Mouse (Mus musculus) CH12.LX (cell line): ENCODE data around the gene Rxfp1. TPM values are rescaled to one million over a fixed set of nuclear protein-coding genes. Genes with fewer than 3 reads are reported as not detected.

Source experiments
- DNase-seq: peaks from one replicate; pipeline ENCODE4 v3.0.0-alpha.2; 2013; ENCODE audit errors: extremely low read depth
- H3K27ac ChIP-seq: 2 replicates; pipeline ENCODE4 v1.5.1; 2012; ENCODE audit warnings: low read depth, mild to moderate bottlenecking, control low read depth, moderate library complexity; ENCODE audit not compliant: insufficient read depth
- H3K27me3 ChIP-seq: replicated peaks from 2 replicates; pipeline ENCODE3; 2012; ENCODE audit warnings: inconsistent platforms
- H3K36me3 ChIP-seq, 2 experiments: replicated peaks in 1 of 2; 2 replicates each; pipeline versions ENCODE3 to v1.6.1; 2012; ENCODE audit warnings: inconsistent platforms in 1 of 2, low read length in 1 of 2, mild to moderate bottlenecking in 1 of 2, mixed read lengths in 1 of 2, moderate library complexity in 1 of 2; ENCODE audit not compliant: control insufficient read depth in 1 of 2, insufficient read depth in 1 of 2
- H3K4me1 ChIP-seq, 2 experiments: 2 replicates each; pipeline ENCODE4 v1.6.1; 2012; ENCODE audit warnings: inconsistent platforms in 1 of 2, moderate library complexity in 1 of 2; ENCODE audit not compliant: insufficient read depth in 2 of 2, control insufficient read depth in 1 of 2
- H3K4me2 ChIP-seq: 2 replicates; pipeline ENCODE4 v1.6.1; 2012; ENCODE audit warnings: low read depth, mild to moderate bottlenecking, control low read depth; ENCODE audit not compliant: poor library complexity, insufficient read depth, severe bottlenecking
- H3K4me3 ChIP-seq, 3 experiments: fragments of 150-350 bp in 1 of 3; sonication (generic) in 1 of 3; replicated peaks in 1 of 3; 2 replicates each; pipeline versions ENCODE3 to v1.5.1; 2011 to 2012; ENCODE audit warnings: low read depth in 2 of 3, low read length in 2 of 3, mild to moderate bottlenecking in 2 of 3, moderate library complexity in 2 of 3, control low read depth in 1 of 3, improper control_type of control experiment in 1 of 3, inconsistent platforms in 1 of 3, mixed read lengths in 1 of 3; ENCODE audit not compliant: poor library complexity in 1 of 3
- H3K79me2 ChIP-seq: replicated peaks from 2 replicates; pipeline ENCODE4 v1.6.1; 2012; ENCODE audit warnings: mild to moderate bottlenecking, moderate library complexity; ENCODE audit not compliant: control insufficient read depth, poor library complexity, insufficient read depth, severe bottlenecking; ENCODE audit errors: extremely low read depth
- H3K9ac ChIP-seq: 2 replicates; pipeline ENCODE4 v1.6.1; 2012; ENCODE audit warnings: low read depth, mild to moderate bottlenecking, control low read depth, moderate library complexity; ENCODE audit not compliant: insufficient read depth
- H3K9me3 ChIP-seq: replicated peaks from 2 replicates; pipeline ENCODE3; 2012; ENCODE audit warnings: low read length, inconsistent platforms, mixed read lengths
- BHLHE40 ChIP-seq: IDR thresholded peaks from 2 replicates; pipeline ENCODE4 v1.6.1; 2011; ENCODE audit warnings: mild to moderate bottlenecking, low read depth, low read length, improper control_type of control experiment
- CHD1 ChIP-seq: IDR thresholded peaks from 2 replicates; pipeline ENCODE4 v1.6.1; 2012; ENCODE audit warnings: low read depth, low read length, improper control_type of control experiment, inconsistent platforms
- CHD2 ChIP-seq: IDR thresholded peaks from 2 replicates; pipeline ENCODE4 v1.6.1; 2011; ENCODE audit warnings: low read length, improper control_type of control experiment
- CTCF ChIP-seq, 2 experiments: IDR thresholded peaks in 1 of 2; conservative IDR thresholded peaks in 1 of 2; 2 replicates each; pipeline ENCODE4 v1.5.1; 2011 to 2012; ENCODE audit warnings: low read depth in 2 of 2, low read length in 2 of 2, improper control_type of control experiment in 1 of 2, inconsistent platforms in 1 of 2, mild to moderate bottlenecking in 1 of 2, moderate library complexity in 1 of 2
- ETS1 ChIP-seq: conservative IDR thresholded peaks from 2 replicates; pipeline ENCODE4 v1.6.1; 2012; ENCODE audit warnings: low read depth, mild to moderate bottlenecking, inconsistent platforms, low read length, improper control_type of control experiment, moderate library complexity
- HCFC1 ChIP-seq: IDR thresholded peaks from 2 replicates; pipeline ENCODE4 v1.6.1; 2012; ENCODE audit warnings: low read depth, mild to moderate bottlenecking, inconsistent platforms, low read length, improper control_type of control experiment
- JUN ChIP-seq: IDR thresholded peaks from 2 replicates; pipeline ENCODE4 v1.6.1; 2011; ENCODE audit warnings: low read depth, mild to moderate bottlenecking, low read length, improper control_type of control experiment, moderate library complexity; ENCODE audit not compliant: insufficient read depth
- KAT2A ChIP-seq: IDR thresholded peaks from 2 replicates; pipeline ENCODE4 v1.6.1; 2012; ENCODE audit warnings: low read length, improper control_type of control experiment, inconsistent platforms; ENCODE audit not compliant: insufficient replicate concordance
- MAFK ChIP-seq: IDR thresholded peaks from 2 replicates; pipeline ENCODE4 v1.6.1; 2011; ENCODE audit warnings: low read length, improper control_type of control experiment; ENCODE audit not compliant: insufficient replicate concordance
- MAX ChIP-seq: IDR thresholded peaks from 2 replicates; pipeline ENCODE4 v1.6.1; 2011; ENCODE audit warnings: low read length, improper control_type of control experiment
- MAZ ChIP-seq: IDR thresholded peaks from 2 replicates; pipeline ENCODE4 v1.6.1; 2012; ENCODE audit warnings: low read depth, mild to moderate bottlenecking, inconsistent platforms, low read length, improper control_type of control experiment, moderate library complexity
- MXI1 ChIP-seq: IDR thresholded peaks from 2 replicates; pipeline ENCODE4 v1.6.1; 2011; ENCODE audit warnings: mild to moderate bottlenecking, low read depth, low read length, improper control_type of control experiment
- NRF1 ChIP-seq: IDR thresholded peaks from 2 replicates; pipeline ENCODE4 v1.6.1; 2014; ENCODE audit warnings: low read depth, mild to moderate bottlenecking, inconsistent platforms, low read length, improper control_type of control experiment, moderate library complexity
- POLR2AphosphoS2 ChIP-seq: IDR thresholded peaks from 2 replicates; pipeline ENCODE4 v1.6.1; 2011; ENCODE audit warnings: low read depth, low read length, improper control_type of control experiment
- RAD21 ChIP-seq: IDR thresholded peaks from 2 replicates; pipeline ENCODE4 v1.6.1; 2011; ENCODE audit warnings: low read depth, mild to moderate bottlenecking, low read length, improper control_type of control experiment, moderate library complexity
- SIN3A ChIP-seq: IDR thresholded peaks from 2 replicates; pipeline ENCODE4 v1.6.1; 2012; ENCODE audit warnings: low read length, improper control_type of control experiment, inconsistent platforms
- SMC3 ChIP-seq: IDR thresholded peaks from 2 replicates; pipeline ENCODE4 v1.6.1; 2011; ENCODE audit warnings: low read depth, low read length, improper control_type of control experiment
- TBP ChIP-seq: conservative IDR thresholded peaks from 2 replicates; pipeline ENCODE4 v1.6.1; 2011; ENCODE audit warnings: low read depth, low read length, improper control_type of control experiment
- USF2 ChIP-seq: conservative IDR thresholded peaks from 2 replicates; pipeline ENCODE4 v1.6.1; 2011; ENCODE audit warnings: low read depth, low read length, improper control_type of control experiment
- ZC3H11A ChIP-seq: IDR thresholded peaks from 2 replicates; pipeline ENCODE4 v1.6.1; 2012; ENCODE audit warnings: low read depth, mild to moderate bottlenecking, inconsistent platforms, low read length, improper control_type of control experiment
- ZKSCAN1 ChIP-seq: IDR thresholded peaks from 2 replicates; pipeline ENCODE4 v1.6.1; 2012; ENCODE audit warnings: low read depth, inconsistent platforms, low read length, improper control_type of control experiment, borderline replicate concordance
- ZMIZ1 ChIP-seq: IDR thresholded peaks from 2 replicates; pipeline ENCODE4 v1.6.1; 2012; ENCODE audit warnings: low read depth, mild to moderate bottlenecking, inconsistent platforms, low read length, improper control_type of control experiment
- ZNF384 ChIP-seq: IDR thresholded peaks from 2 replicates; pipeline ENCODE4 v1.6.1; 2012; ENCODE audit warnings: low read depth, low read length, improper control_type of control experiment, inconsistent platforms
- dilution Hi-C: fragments of 300-500 bp; cut with MboI; formaldehyde crosslinking; loops from 2 replicates; pipeline ENCODE4 v1.14.3; 2020; ENCODE audit warnings: low sequenced_read_pairs; ENCODE audit not compliant: extremely low pct_unique_long_range_greater_than_20kb, extremely low pct_ligation_motif_present
- in situ Hi-C: fragments of 300-500 bp; cut with MboI; formaldehyde crosslinking; loops from 3 replicates; pipeline ENCODE4 v1.14.3; 2019; ENCODE audit warnings: low sequenced_read_pairs, low pct_ligation_motif_present, low pct_unique_long_range_greater_than_20kb, mixed read lengths
- polyA plus RNA-seq: library from polyadenylated mRNA; unstranded; fragments of >175 nt; gene quantifications from 2 replicates; pipeline ENCODE4 v1.2.1, GENCODE M21; 2012; ENCODE audit warnings: low read depth; ENCODE audit not compliant: insufficient read length
- total RNA-seq, 2 experiments: library from RNA; depleted of rRNA; stranded (reverse); fragments of 300-350 nt in 1 of 2; fragments of >200 nt in 1 of 2; gene quantifications; 2 replicates each; pipeline ENCODE4 v1.2.3; 2012 to 2014

The Rxfp1 gene
- total and polyA plus RNA-seq, 3 experiments: 0.08 to 0.87 (median 0.68) TPM

- in situ Hi-C loops: no loop called here
- dilution Hi-C loops: no loop called here
- Histone ChIP-seq H3K79me2 (no peaks in the 10 kb centered on the region), H3K27me3 (no peaks in the 10 kb centered on the region), H3K4me1 (no peaks in the 10 kb centered on the region), H3K9me3 (no peaks in the 10 kb centered on the region), H3K36me3 (no peaks in the 10 kb centered on the region), H3K4me3 (no peak overlapping the region), H3K27ac (no peak overlapping the region), H3K9ac (no peak overlapping the region), H3K4me2 (no peak overlapping the region)
- TF ChIP-seq JUN: no peak
- no peak for DNase-seq
These were observed 16.8 kb downstream of the Rxfp1 start for GRCm38 (mm10) chr3:79720756-79721484.

DNA sequence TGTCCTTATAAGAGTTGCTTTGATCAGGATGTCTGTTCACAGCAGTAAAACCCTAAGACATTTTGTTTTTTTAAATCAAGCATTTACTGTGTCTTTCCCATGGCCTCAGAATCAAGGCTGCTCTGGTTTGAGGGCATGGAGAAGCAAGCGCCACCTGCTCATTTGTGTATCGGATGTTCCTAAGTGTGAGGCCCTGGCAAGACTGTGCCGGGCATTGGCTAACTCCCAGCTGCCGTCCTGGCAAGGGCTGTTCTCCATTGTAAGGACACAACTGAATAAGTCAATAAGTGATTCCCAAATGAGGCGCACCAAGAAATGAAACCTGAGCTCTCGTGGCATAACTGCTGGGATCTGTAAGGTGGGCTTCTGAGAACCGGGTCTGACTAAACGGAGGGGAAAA, 31.2 kb downstream of the Rxfp1 start:
- peaks cover 0 to 5% of the 10 kb centered on the region in 2 experiments; a peak in 1 of 4 replicates for H3K4me1 ChIP-seq
- no peak overlapping the region for H3K9ac ChIP-seq
- DNase-seq: no peak
- no peak overlapping the region for H3K27ac ChIP-seq
- H3K79me2 ChIP-seq: no peaks in the 10 kb centered on the region
- no peak overlapping the region for H3K4me2 ChIP-seq
- TF ChIP-seq ZKSCAN1: no peak
- no peak for TF ChIP-seq JUN
- TF ChIP-seq BHLHE40: no peak
- TF ChIP-seq RAD21: no peak
- TF ChIP-seq CHD2: no peak
- no peak for TF ChIP-seq MAZ
- TF ChIP-seq MXI1: no peak
- no peak for TF ChIP-seq ETS1
- no peak for TF ChIP-seq ZNF384
- no peak for TF ChIP-seq CTCF (conservative IDR thresholded peaks at IDR 0.05 in 1 of 2, IDR thresholded peaks at IDR 0.05 in 1 of 2; ENCODE audit: low read depth in 2 of 2, low read length in 2 of 2)
- no peak for TF ChIP-seq SIN3A
- TF ChIP-seq ZMIZ1: no peak
- TF ChIP-seq HCFC1: no peak
- TF ChIP-seq USF2: no peak
- dilution Hi-C loops: no loop called here
- H3K36me3 ChIP-seq: no peaks in the 10 kb centered on the region
- H3K9me3 ChIP-seq: no peaks in the 10 kb centered on the region
- no peaks in the 10 kb centered on the region for H3K27me3 ChIP-seq
- in situ Hi-C loops: no loop called here
- no peak overlapping the region for H3K4me3 ChIP-seq

DNA sequence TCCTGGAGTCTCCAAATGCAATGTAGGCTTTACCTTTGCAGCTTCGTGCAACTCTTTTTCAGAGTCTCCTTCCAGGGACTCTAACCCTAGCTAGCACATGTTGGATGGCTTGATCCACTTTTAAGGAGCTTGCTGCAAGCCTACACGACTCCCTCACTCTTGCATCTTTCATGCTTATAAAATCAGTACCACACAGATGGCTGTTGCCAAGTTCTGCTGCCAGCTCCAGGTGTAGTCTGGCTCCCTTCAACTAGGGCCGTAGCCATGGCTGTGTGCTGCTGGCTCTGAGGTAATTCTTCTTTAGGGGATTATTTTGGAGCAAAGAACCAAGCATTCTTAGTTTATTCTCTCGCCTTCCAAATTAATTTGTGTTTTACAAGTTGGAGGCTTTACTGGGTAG, 34.5 kb downstream of the Rxfp1 start:
- H3K4me1 ChIP-seq: peaks cover 0 to 5% of the 10 kb centered on the region in 2 experiments; a peak in 1 of 4 replicates
- no peaks in the 10 kb centered on the region for H3K27me3 ChIP-seq
- no peak for TF ChIP-seq ZMIZ1
- TF ChIP-seq ETS1: no peak
- no peak for TF ChIP-seq MAX
- TF ChIP-seq MAFK: no peak
- TF ChIP-seq KAT2A: no peak
- TF ChIP-seq TBP: no peak
- TF ChIP-seq ZC3H11A: no peak
- TF ChIP-seq JUN: no peak
- no peak for TF ChIP-seq SMC3
- TF ChIP-seq MAZ: no peak
- TF ChIP-seq ZKSCAN1: no peak
- TF ChIP-seq BHLHE40: no peak
- TF ChIP-seq CHD1: no peak
- no peak for TF ChIP-seq USF2
- no peak for TF ChIP-seq POLR2AphosphoS2
- TF ChIP-seq NRF1: no peak
- no peaks in the 10 kb centered on the region for H3K36me3 ChIP-seq
- dilution Hi-C loops: no loop called here
- in situ Hi-C loops: no loop called here
- DNase-seq: no peak
- H3K27ac ChIP-seq: no peak overlapping the region
- no peak overlapping the region for H3K9ac ChIP-seq
- H3K4me2 ChIP-seq: no peak overlapping the region
- H3K4me3 ChIP-seq: no peak overlapping the region
- no peaks in the 10 kb centered on the region for H3K79me2 ChIP-seq
- no peaks in the 10 kb centered on the region for H3K9me3 ChIP-seq
